Mouse (Mus musculus): ENCODE measurements around the gene Gm17359. TPM values are rescaled to one million over a fixed set of nuclear protein-coding genes. Genes with fewer than 3 reads are reported as not detected.

Gm17359 gene
- polyA plus RNA-seq, 1 experiment, result not detected

DNA sequence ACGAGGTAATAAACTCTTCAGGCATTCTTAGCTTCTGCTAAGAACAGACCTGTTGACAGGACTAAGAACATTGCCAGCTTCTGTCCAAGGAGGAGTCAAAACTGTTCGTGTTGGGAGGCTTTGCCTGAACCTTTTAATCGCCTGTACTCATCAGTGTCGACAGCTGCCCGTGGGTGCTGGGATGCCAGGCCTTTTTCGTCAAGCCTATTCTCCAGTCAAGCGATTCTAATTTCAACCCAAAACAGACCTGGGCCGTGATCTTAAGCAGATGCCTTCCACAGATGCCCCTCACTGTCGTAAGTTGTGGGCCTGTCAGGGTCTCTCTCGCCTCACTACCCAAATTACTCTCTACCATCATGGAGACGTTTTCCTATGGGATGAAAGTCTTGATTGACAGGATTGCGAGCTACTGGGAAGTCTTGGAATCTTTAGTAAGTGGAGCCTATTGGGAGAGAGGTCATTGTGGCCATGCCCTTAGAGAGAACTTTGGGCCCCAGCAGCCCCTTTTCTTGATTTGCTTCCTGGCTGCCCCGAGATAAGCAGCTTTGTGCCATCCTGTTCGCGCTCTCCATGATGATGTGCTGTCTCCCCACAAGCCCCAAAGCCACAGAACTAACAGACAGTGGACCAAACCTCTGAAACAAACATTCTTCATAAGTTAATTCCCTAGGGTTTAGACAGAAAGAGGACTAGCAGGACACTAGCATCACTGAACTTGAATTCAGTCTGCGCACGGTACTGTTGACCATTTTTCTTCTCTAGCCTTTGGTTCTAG, 6.7 kb downstream of the Gm17359 start:
- no peak for DNase-seq (ENCODE audit: low read depth, low spot score)
- WGBS, result 90% methylated on average over 17 of the region's 17 CpGs

DNA sequence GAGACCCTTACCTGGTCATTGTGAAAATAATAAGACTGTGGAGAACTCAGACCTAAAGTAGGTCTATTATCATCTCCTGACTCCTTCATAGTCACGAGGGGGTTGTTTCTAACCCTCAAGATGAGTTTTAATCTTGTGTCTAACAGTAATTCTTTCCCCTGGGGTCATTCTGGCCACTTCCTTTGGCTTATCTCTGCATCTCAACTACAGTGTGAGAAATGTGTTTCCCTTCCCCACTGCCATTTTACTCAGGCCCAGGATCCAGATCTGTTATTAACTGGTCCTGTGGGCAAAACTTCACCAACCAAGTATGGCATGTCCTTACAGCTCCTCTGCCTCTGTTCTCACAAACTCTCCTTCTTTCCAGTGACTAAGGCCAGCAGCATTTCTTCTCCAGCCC, 12.8 kb downstream of the Gm17359 start:
- DNase-seq (ENCODE audit: low read depth, low spot score), result no peak
- 65% methylated on average over 1 of the region's 1 CpGs for WGBS

DNA sequence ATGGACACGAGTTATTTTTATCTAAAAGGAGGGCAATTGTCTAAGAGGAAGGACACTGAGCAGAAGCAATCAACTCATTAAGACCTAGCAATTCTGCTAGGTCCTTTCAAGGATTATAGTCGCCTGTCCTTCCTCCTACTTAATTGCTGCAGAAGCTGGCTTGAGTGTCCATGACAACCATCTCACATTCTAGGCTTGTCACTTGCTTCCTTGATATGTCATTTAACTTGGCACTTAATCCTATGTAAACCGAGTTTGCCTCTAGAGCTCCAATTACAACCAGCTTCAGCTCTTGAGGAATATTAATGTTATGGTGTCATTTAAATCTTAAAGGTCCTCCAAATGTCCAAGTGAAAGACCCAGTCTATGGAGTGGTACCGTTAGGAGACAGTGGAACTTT, 22.3 kb downstream of the Gm17359 start:
- no peak for DNase-seq (ENCODE audit: low read depth, low spot score)
- WGBS, result 39% methylated on average over 4 of the region's 4 CpGs

DNA sequence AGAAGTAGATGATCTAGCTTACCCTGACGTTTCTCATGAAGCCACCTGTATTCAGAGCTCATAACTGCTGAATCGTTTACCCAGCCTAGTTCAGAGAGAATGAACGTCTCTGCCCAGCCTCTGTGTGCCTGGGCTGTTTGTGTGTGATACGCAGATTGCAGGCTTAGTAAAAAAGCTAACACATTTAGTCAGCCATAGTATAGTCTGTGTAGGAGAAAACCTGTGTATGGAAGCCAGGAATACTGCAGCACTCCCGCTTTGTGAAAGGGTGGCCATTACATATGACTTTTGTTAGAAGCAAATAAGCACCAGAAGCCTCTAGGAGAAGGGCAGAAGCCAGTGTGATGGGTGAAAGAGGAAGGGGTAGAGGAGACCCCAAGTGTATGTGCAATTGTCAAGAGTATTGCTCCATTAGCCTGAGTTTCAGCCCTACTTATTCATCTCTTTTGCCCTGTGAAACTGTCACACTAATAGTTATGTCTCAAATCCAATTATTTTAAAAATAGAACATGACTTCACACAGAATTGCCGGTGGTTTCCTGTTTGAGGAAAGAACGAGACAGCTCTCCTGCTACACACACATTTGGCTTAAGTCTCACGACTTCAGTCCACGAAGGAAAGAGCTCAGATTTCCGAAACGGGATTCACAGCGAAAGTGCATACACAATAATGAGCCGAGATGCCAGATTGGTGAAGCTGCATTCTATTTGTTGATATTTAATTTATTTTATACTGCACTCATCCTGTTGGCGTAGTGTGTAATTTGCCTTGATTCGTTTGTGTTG, 24.0 kb downstream of the Gm17359 start:
- no peak for DNase-seq (ENCODE audit: low read depth, low spot score)
- WGBS, result 53% methylated on average over 15 of the region's 15 CpGs

DNA sequence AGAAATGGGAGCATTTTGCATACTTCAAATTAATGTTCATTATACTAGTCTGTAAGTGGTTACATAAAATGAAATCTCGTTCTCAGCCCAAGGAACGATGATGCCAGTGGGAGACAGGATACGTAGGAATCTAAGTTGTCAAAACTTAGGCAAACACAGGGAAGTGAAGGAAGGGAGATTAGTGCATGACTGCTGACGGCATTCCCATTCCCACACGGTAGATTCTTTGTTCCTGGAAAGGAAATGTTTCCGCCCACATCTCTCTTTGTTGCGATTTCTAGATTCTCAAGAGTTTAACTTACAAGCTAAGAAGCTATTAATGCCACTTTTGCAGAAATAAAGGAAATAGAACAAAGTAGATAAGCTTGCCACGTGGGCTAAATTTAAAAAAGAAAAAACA, 29.6 kb downstream of the Gm17359 start:
- WGBS, result 58% methylated on average over 8 of the region's 8 CpGs
- no peak for DNase-seq (ENCODE audit: low read depth, low spot score)

DNA sequence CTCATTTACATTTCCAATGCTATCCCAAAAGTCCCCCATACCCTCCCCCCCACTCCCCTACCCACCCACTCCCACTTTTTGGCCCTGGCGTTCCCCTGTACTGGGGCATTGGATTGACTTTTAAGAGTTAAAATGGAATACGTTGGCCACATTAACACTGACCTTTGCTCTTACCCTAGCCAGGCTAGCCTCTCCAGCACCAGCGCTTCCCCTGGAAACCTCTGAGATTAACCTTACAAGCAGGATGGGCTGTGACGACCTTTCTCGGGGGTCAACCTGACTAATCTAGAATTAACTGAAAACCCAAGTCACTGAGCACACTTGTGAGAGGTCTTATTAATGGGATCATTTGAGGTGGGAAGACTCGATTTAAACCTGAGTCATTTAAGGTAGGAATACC, 31.8 kb downstream of the Gm17359 start:
- DNase-seq (ENCODE audit: low read depth, low spot score), result no peak
- 60% methylated on average over 6 of the region's 6 CpGs for WGBS

DNA sequence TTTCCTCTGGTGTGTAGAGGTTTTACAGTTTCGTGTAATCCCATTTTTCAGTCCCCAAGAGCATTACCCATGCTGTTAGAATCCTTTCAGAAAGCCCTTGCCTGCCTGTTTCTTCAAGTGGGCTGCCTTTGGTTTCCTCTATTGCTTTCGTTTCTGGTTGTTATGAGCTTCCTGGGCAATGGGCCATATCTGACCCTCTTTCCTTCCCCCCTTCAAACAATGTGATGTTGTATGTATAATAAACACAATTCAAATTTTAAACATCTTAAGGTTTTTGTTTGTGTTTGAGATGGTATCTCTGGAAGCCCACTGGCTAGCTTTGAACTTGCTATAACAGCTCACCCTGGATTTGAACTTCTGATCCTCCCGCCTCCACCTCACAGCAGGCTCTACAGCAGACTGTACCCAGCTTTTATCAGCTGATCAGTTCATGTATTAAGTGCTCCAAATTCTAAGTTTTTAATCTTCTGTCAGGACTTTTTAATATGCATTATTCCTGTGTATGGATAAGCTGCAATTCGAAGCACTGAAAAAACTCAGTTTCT, 34.0 kb downstream of the Gm17359 start:
- 65% methylated on average over 4 of the region's 4 CpGs for WGBS
- no peak for DNase-seq (ENCODE audit: low read depth, low spot score)

DNA sequence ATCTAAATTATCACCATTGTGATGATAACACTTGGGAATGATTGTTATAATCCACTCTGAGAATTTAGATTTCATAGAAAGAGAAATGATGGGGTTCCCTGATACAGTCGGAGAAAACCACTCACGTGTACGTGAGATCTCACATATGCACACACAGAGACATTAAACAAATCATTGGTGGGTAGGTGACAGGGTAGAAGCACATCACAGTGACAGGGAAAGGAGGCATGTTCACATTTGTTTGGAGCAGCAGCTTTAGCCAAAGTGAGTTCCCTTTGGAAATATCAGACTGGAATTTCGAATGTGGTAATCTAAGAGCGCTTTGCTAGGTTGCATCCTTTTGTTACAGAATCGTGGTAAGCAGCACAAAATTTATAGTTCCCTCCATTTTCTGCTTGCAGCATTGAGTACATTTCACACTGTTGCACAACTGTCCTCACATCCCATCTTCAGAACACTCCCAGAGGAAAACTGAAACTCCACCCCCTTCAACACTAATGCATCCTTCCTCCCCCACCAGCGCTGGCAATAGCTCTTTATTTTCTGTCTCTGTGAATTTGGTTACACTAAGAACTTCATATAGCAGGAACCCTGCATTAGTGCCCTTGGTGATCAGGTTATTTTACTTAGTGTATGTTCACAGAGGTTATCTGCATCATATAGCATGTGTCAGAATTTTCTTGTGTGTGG, 35.2 kb downstream of the Gm17359 start:
- WGBS, result 74% methylated on average over 7 of the region's 7 CpGs
- DNase-seq (ENCODE audit: low read depth, low spot score), result no peak

DNA sequence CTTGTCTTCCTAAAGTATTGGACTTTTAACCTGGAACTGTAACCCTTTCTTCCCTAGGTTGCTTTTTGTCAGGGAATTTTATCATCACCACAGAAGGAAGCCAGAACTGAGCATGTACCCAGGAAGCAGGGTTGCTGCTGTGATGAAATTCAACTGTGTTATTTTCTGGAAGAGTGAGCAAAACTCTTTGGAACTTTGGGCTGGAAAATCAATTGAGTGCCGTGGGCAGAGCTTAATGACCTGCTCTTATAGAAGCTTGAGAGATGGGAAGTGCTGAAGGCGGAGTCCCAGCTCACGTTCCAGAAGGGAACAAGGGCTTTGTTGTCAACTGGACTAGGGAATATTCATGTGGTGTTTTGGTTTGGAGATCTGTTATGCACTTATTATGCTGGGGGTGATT, 37.5 kb downstream of the Gm17359 start:
- DNase-seq (ENCODE audit: low read depth, low spot score), result no peak
- 69% methylated on average over 3 of the region's 3 CpGs for WGBS

DNA sequence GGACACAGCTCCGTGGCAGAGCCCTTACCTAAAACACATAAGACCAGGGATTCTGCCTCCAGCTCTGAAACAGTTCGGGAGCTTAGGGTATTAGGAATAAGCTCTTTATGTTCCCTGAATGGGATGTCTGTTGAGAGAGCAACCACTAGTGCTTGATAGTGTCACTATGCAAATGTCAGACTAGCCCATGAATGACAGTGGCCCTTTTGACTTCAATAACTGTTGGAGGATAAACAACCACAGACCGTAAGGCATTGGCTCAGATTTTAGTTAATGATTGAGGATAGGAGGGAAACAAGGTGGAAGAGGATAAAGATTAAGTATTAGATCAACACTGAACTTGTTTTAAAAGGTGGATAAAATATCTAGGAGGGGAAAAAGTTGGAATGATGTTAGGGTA, 41.6 kb downstream of the Gm17359 start:
- WGBS, result 47% methylated on average over 3 of the region's 3 CpGs
- no peak for DNase-seq (ENCODE audit: low read depth, low spot score)

DNA sequence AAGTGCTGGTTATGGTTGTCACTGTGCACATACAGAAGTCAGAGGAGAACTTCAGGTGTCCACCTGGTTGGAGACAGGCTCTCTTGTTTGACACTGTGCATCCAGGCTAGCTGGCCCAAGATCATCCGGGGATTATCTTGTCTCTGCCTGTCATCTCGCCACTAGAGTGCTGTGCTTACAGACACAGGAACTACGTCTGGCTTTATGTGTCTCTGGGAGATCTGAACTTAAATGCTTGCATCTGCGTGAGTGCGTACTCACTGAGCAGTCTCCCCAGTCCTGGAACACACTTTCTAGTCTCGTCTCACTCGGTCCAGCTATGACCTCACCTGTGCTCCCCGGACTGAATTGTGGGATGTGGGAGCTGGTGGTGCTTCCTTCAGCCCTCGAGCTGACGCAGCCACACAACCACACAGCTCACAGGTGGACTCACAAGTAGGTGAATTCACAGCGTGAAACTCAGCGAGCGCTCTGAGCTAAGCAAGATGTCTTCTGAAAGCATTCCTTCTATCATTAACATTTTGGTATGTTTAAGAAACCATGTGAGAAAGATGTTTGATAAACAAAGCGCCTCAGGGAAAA, 42.9 kb downstream of the Gm17359 start:
- no peak for DNase-seq (ENCODE audit: low read depth, low spot score)
- WGBS, result 69% methylated on average over 14 of the region's 14 CpGs

DNA sequence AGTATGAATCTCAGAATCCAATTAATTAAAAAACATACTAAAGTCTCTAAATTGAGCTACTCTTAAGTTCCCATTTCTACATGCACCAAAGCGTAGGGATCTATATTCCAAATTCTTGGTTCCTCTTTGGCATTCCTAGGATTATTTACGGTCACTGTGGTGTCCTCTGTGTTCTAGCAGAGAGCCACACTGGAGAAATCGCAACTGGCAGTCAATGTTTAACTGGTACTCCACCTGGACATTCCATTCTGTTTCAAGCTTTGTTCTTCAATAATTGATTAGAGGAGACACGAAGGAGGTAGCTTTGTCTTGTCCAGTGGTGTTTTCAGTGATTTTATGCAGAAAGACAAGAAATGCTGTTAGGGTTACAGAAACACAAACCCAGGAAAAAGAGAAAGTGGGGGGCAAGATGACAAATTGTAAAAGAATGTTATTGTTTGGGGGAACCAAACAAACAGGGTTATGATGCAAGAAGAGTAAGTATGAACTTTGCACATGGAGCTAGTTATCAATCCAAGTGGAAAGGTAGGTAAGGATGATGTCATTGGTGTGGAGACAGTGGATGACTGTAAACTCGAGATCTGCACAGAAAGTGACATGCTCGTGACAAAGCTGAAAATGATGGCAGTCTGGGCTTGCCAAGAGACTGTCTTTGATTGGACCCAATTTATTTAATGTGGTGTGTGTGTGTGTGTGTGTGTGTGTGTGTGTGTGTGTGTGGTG, 43.6 kb downstream of the Gm17359 start:
- 45% methylated on average over 6 of the region's 6 CpGs for WGBS
- DNase-seq (ENCODE audit: low read depth, low spot score), result no peak

DNA sequence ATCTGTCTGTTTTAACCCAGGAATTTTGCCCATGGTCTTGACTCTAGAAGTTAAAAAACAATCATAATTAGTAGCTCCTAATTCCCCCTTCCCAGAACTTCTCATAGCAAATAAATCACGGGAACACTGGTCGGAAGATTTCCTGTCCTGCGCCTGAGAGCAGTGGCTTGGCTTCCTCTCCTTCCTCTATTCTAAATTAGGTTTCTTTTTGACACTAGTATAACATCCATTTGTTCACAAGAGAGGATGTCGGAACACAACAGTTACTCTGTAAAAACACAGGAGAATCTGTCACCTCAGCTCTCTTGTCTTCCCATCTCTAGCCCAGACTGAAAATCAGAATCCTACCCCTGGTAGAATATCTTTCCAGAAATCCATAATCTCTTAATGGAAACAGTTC, 44.9 kb downstream of the Gm17359 start:
- WGBS, result 64% methylated on average over 4 of the region's 4 CpGs
- DNase-seq (ENCODE audit: low read depth, low spot score), result no peak

DNA sequence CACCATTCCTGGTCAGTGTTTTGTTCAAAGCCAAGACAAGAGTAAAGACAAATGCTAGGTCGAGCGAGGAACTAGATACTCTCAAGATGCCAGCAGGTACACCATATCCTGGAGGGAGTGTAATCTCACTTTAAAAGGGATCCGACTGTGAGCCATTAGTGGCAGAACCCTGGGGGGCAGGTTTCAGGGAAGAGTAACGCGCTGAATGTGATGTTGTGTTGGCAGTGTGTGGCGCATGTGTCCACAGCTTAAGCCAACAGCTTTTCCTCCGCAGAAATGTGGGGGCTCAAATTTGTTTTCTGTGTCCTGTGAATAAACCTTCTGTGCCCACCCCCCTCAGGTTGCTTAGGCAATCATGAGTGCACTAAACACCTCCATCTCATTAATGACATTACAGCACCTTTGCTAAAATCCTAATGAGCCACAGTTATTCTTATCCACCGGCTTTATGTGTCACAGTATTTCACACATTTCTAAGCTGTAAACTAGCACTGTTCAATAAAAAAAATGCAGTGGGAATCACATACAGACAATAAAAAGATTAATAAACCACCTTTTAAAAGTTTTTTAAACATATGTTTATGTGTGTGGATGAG, 49.1 kb downstream of the Gm17359 start:
- 42% methylated on average over 8 of the region's 8 CpGs for WGBS
- DNase-seq (ENCODE audit: low read depth, low spot score), result no peak

DNA sequence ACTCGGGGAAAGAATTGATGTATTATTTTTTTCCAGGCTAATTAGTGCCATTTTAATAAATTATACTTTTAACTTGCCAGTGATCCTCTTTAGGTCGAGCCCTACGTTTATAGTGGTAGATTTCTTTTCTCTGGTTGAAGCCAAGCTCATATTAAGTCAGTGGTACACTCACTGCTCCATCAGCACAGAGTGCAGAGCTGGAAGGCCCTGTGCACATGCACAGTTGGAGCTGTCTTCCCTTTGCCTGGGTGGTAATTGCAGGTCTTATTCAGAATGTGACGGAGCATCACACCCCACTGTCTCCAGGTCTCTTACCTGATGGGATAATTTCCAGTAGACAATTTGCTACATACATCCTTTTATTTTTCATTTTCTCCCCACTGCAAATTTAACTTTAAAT, 52.6 kb downstream of the Gm17359 start:
- 67% methylated on average over 4 of the region's 4 CpGs for WGBS
- no peak for DNase-seq (ENCODE audit: low read depth, low spot score)

DNA sequence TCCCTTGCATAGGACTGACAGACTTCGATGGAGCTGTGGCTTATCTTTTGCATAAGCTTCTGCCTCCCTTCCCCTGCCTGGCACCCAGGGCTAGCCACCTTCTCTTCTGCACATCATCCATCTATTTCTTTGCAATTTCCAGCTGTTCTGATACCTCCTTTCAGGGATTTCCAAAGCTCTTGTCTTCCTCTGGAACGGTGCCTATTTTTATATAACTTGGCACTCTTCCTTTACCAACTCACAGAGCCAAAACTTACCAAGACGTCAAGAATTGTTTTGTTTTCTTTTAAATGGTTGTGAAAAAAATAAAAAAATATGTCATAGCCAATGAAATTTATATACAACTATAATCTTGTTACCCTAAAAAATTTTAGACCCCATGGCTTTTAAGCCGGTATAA, 64.1 kb downstream of the Gm17359 start:
- DNase-seq (ENCODE audit: low read depth, low spot score), result no peak
- 52% methylated on average over 4 of the region's 4 CpGs for WGBS

DNA sequence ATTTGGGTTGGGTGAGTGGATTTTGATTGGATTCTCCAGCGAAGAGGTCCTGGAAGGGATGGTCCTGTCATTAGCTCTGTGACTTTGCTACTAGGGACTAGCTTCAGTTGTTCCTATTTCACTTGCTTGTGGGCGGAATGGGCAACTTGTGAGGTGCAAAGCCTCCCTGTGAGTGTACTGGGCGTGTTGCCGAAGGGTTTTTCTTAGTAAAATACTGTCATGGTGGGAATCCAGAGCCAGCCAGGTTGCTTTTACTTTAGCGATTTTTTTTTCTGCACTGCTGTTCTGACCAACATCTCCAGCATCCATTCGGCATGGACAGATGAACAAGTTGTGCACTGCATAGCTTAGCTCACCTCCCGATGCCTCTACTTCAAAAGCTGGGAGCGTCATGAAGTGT, 65.6 kb downstream of the Gm17359 start:
- WGBS, result 92% methylated on average over 8 of the region's 8 CpGs
- no peak for DNase-seq (ENCODE audit: low read depth, low spot score)

DNA sequence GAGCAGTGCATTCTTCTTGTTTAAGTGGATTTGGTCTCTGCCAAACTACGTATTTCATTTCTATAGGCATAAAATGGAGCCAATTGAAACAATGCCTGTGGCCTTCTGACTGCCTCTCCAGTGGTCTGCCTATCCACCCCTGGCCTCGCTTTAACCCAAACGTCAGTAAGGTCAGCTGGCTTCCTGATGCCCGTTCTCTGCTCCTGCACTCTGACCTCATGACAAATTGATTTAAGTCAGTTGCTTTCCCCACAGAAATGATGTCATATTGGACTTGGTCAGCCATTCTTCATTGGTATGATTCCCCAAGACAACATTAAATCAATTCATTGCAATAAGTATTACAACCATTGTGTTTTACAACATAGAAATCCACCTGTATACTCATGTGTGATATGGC, 72.1 kb downstream of the Gm17359 start:
- DNase-seq (ENCODE audit: low read depth, low spot score), result no peak
- WGBS, result 67% methylated on average over 4 of the region's 4 CpGs
